Mouse (Mus musculus) neural tube, embryonic 11.5 days (tissue): Measurements from ENCODE around the gene Pgls. TPM values are rescaled to one million over a fixed set of nuclear protein-coding genes. Genes with fewer than 3 reads are reported as not detected.

Experiments
- ATAC-seq: fragments of 200-750 bp; cut with Nextera tagmentation; 2 replicates; pipeline ENCODE4 v1.8.0; 2017; ENCODE audit warnings: moderate number of reproducible peaks, mild to moderate bottlenecking, moderate TSS enrichment, moderate library complexity; ENCODE audit not compliant: insufficient read depth, low FRiP score, low TSS enrichment
- DNase-seq: peaks from one replicate; pipeline ENCODE4 v3.0.0-alpha.2; 2015; ENCODE audit warnings: low spot score
- H3K27ac ChIP-seq: fragments of 300-500 bp; sonication (generic); 2 replicates; pipeline ENCODE4 v1.5.1; 2014; ENCODE audit warnings: low read depth, mild to moderate bottlenecking, low read length
- H3K27me3 ChIP-seq: fragments of 300-500 bp; sonication (generic); 2 replicates; pipeline ENCODE4 v1.6.1; 2014; ENCODE audit warnings: mild to moderate bottlenecking, low read length, mixed read lengths; ENCODE audit not compliant: control insufficient read depth, insufficient read depth
- H3K36me3 ChIP-seq: fragments of 300-500 bp; sonication (generic); 2 replicates; pipeline ENCODE4 v1.6.1; 2014; ENCODE audit warnings: mild to moderate bottlenecking, low read length, moderate library complexity, mixed read lengths; ENCODE audit not compliant: control insufficient read depth, insufficient read depth
- H3K4me1 ChIP-seq: fragments of 300-500 bp; sonication (generic); 2 replicates; pipeline ENCODE4 v1.6.1; 2014; ENCODE audit warnings: low read length, mixed read lengths; ENCODE audit not compliant: control insufficient read depth, insufficient read depth
- H3K4me2 ChIP-seq: fragments of 300-500 bp; sonication (generic); 2 replicates; pipeline ENCODE4 v1.6.1; 2014; ENCODE audit warnings: low read depth, mild to moderate bottlenecking, moderate library complexity
- H3K4me3 ChIP-seq: fragments of 300-500 bp; sonication (generic); 2 replicates; pipeline ENCODE4 v1.5.1; 2014; ENCODE audit warnings: low read depth, low read length
- H3K9ac ChIP-seq: fragments of 300-500 bp; sonication (generic); 2 replicates; pipeline ENCODE4 v1.6.1; 2014; ENCODE audit warnings: mild to moderate bottlenecking, low read length
- H3K9me3 ChIP-seq: fragments of 300-500 bp; sonication (generic); 2 replicates; pipeline ENCODE4 v1.6.1; 2016; ENCODE audit warnings: low read length; ENCODE audit not compliant: control insufficient read depth
- WGBS: fragments of 180-500 bp; shearing (Covaris S2); extraction: QIAGEN DNeasy Blood & Tissue Kit; methylation state at CpG from one replicate; pipeline ENCODE4 v1.1.7; 2014; 5-methylcytosine and 5-hydroxymethylcytosine counted together
- polyA plus RNA-seq: library from polyadenylated mRNA; unstranded; fragments of >200 nt; fragmentation: Nextera tagmentation; extraction: Ambion mirVana; gene quantifications from 2 replicates; pipeline ENCODE4 v1.2.1, GENCODE M21; 2014

Pgls gene
- polyA plus RNA-seq, 1 experiment from 2014 or later = 212 TPM

DNA sequence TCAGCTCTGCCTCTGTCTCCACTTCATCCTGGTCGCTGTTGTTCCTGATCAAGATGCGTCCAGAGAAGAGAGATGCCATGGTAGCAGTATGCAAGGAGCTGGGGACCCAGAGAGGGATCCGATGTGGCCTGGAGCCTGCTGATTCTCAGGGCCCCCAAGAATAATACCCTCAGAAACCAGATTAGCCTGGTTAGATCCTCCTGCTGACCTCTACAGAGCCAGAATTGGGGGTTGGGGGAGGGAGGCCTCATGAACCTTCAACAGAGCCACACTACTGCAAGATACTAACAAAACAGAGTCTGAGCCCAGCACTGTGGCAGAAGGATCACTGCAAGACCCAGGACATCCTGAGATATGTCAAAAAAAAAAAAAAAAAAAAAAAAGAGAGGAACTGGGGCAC, 25.5 kb upstream of the Pgls start, which contains the start of gene Nxnl1:
Nxnl1 (minus strand) TSS at position 101 of the 400 bp plus-strand sequence.
- 77% methylated on average over 3 of the region's 3 CpGs for WGBS
- H3K4me1 ChIP-seq = peaks cover 9% of the 10 kb centered on the region; the same call in 1 of the 2 replicates
- H3K4me3 ChIP-seq = no peak within 1 kb of the TSS
- DNase-seq = no peak
- 0 out of 2 replicates have a peak, but pooled peaks cover 3% of the 10 kb centered on the region for H3K9me3 ChIP-seq
- peaks cover 29% of the 10 kb centered on the region for H3K27me3 ChIP-seq
- H3K9ac ChIP-seq = no peak within 1 kb of the TSS
- H3K27ac ChIP-seq = no peak within 1 kb of the TSS
- H3K4me2 ChIP-seq = no peak within 1 kb of the TSS
- H3K36me3 ChIP-seq = no peaks in the 10 kb centered on the region
- no peak for ATAC-seq

DNA sequence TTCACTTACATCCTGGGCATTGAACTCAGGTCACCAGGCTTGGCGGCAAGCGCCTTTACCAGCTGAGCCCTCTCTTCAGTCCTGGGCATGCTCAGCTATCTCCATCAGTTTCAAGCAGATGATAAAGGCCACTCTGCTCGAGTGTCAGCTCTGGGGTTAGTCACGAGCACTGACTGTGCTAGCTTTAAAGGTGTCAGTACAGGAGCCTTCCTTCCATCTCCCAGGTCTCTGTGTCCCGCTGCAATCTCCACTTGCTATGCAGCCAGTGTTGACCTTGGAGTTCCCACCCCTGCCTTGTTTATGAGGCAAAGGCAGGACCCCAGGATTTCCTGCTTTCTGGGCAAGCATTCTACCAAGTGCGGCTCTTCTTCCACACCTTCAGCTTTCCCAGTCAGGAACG, 24.4 kb upstream of the Pgls start:
- H3K4me1 ChIP-seq = peaks cover 9% of the 10 kb centered on the region; the same call in 1 of the 2 replicates
- H3K9me3 ChIP-seq = 0 out of 2 replicates have a peak, but pooled peaks cover 3% of the 10 kb centered on the region
- H3K27ac ChIP-seq = no peak overlapping the region
- H3K36me3 ChIP-seq = no peaks in the 10 kb centered on the region
- H3K4me3 ChIP-seq = no peak overlapping the region
- peaks cover 18% of the 10 kb centered on the region for H3K27me3 ChIP-seq
- H3K9ac ChIP-seq = no peak overlapping the region
- H3K4me2 ChIP-seq = no peak overlapping the region
- DNase-seq = no peak
- WGBS = 75% methylated on average over 7 of the region's 7 CpGs
- ATAC-seq = no peak

DNA sequence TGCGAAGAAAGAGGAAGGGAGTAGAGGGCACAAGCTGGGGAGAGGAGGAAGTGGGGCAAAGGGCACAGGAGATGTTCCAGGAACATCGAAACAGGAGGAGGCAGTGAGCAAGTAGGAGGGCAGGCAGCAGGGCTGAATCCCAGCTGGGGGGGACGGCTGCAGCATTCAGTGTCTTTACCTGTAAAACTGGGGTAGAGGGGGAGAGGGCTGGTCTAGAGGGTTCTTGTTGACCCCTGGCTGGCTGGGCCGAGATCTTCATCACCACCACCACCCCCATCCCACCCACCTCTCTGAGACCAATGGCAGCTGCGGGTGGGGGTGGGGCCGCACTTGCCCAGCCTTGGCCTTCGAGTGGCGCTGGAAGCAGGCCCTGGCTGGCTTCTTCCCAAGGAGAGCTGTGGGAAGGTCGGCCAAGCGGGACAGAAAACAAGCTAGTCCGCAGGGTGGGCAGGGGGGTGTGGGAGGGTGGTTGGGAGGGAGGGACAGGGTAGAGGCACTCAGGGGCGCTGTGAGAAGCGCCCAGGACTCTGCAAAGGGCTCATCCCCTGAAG, 23.5 kb upstream of the Pgls start, which contains the start of gene Slc27a1:
Slc27a1 (plus strand) TSS at position 496 of the 551 bp plus-strand sequence.
- Histone ChIP-seq H3K4me1 (peaks cover 9% of the 10 kb centered on the region; the same call in 1 of the 2 replicates), H3K27ac (no peak within 1 kb of the TSS), H3K36me3 (no peaks in the 10 kb centered on the region), H3K27me3 (peaks cover 9% of the 10 kb centered on the region), H3K9me3 (0 out of 2 replicates have a peak, but pooled peaks cover 3% of the 10 kb centered on the region), H3K4me3 (peak within 1 kb of the TSS; percentile 67), H3K9ac (peak within 1 kb of the TSS; percentile 51), H3K4me2 (peak within 1 kb of the TSS; percentile 87)
- DNase-seq (no peak), ATAC-seq (no peak)
- WGBS = 8% methylated on average over 13 of the region's 13 CpGs

DNA sequence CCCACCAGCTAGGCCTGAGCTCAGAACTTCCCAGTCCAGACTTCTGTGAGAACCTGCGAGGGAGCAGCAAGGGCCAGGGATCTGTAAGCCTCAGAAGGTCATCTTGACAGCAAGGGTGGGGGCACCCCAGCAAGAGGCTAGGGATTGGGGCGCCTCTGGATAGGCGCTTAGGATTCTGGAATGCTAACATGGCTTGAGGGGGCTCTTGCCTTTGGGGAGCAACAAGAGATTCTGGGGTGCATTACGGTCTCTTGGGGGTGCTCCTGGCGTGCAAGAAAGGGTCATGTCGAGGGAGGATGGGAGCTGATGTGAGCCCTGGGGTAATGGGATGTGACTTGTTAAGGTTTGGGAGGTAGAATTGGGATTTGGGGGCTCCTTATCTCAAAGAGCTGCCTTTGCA, 23.0 kb upstream of the Pgls start:
- H3K4me1 ChIP-seq = peaks cover 9% of the 10 kb centered on the region; the same call in 1 of the 2 replicates
- WGBS = 27% methylated on average over 6 of the region's 6 CpGs
- DNase-seq (no peak), ATAC-seq (no peak)
- H3K36me3 ChIP-seq = no peaks in the 10 kb centered on the region
- peak overlapping the region; percentile 67 for H3K4me3 ChIP-seq
- H3K27me3 ChIP-seq = peaks cover 9% of the 10 kb centered on the region
- no peak overlapping the region for H3K27ac ChIP-seq
- H3K9ac ChIP-seq = no peak overlapping the region; the same call in 1 of the 2 replicates
- H3K4me2 ChIP-seq = peak overlapping the region; percentile 87
- H3K9me3 ChIP-seq = 0 out of 2 replicates have a peak, but pooled peaks cover 3% of the 10 kb centered on the region

DNA sequence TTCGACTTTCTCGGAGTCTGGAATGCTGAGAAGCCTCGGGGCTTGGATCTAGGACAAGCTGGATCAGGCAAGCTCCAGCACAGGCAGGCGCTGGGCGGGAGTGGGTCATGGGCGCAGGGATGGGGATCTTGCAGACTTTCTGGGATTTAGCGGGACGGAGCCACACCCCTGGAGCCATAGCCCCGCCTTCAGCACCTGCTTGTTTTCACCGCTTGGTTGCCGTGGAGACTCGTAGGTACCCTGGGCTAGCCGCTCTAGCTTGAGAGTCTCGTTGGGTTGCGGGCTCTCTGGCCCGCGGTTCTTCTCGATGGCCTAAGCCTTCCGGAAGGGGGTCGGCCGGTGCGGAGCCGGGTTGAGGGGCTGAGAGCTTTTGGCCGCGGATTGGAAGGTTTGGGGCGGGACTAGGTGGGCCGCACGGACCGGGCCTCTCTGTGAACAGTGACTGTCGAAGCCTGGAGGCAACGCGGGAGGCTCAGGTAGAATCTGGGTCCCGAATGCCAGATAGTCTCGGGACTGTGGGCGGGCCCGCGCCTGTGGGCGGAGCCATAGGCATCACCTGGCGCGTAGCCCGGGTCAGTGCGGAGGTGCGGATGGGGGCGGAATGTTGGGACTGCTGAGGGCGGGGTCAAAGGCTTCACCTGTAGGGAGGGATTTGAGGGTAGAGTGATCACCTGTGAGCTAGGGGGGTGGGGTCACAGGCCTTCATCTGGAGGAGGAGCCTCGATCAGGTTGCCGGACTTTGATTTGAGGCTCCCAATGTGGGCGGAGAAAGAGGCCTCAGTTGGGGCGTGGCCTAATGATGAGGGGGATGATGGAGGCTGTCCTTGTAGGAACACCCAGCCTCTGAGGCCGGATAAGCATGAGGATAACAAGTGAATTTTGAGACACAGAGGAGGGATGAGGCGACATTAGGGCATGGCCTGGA, 22.3 kb upstream of the Pgls start:
- Histone ChIP-seq H3K9ac (peak overlapping the region; percentile 51), H3K27me3 (peaks cover 9% of the 10 kb centered on the region), H3K4me2 (peak overlapping the region; percentile 87), H3K4me1 (peaks cover 9% of the 10 kb centered on the region; the same call in 1 of the 2 replicates), H3K36me3 (no peaks in the 10 kb centered on the region), H3K9me3 (no peaks in the 10 kb centered on the region), H3K4me3 (peak overlapping the region; percentile 67), H3K27ac (0 out of 2 replicates have a peak overlapping the region, but pooled peaks have one; percentile 14)
- WGBS = under 1% methylated on average over 51 of the region's 51 CpGs
- ATAC-seq = peak; percentile 87
- peak; percentile 90 for DNase-seq

DNA sequence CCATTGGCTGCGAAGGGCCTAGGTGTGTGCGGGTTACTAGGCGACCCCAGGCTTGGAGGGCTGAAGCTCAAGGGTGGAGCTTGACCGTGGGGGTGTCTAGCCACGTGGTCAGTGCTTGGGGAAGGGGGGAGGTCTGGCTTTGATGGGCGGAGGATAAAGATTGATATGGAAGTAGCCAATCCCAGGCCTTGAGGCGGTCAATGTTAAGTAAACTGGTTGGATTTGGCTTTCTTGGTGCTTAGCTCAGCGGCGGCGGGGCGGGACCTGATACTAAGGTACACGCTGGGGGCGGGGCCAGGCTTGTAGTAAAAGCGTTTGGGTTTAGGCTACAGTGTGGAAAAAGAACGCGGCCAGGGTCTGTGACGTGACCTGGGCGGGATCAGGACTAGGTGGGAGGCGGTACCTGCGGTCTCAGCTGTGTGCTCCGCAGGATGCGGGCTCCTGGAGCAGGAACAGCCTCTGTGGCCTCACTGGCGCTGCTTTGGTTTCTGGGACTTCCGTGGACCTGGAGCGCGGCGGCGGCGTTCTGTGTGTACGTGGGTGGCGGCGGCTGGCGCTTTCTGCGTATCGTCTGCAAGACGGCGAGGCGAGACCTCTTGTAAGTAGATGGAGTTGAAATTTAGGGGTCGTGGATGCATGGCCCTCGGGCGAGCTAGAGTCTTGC, 21.6 kb upstream of the Pgls start:
- Histone ChIP-seq H3K27ac (0 out of 2 replicates have a peak overlapping the region, but pooled peaks have one; percentile 14), H3K36me3 (no peaks in the 10 kb centered on the region), H3K9me3 (no peaks in the 10 kb centered on the region), H3K4me1 (peaks cover 9% of the 10 kb centered on the region; the same call in 1 of the 2 replicates), H3K27me3 (peaks cover 9% of the 10 kb centered on the region), H3K4me2 (peak overlapping the region; percentile 87), H3K4me3 (peak overlapping the region; percentile 67), H3K9ac (peak overlapping the region; percentile 51)
- DNase-seq (peak; percentile 85), ATAC-seq (peak; percentile 84)
- WGBS = under 1% methylated on average over 41 of the region's 41 CpGs

DNA sequence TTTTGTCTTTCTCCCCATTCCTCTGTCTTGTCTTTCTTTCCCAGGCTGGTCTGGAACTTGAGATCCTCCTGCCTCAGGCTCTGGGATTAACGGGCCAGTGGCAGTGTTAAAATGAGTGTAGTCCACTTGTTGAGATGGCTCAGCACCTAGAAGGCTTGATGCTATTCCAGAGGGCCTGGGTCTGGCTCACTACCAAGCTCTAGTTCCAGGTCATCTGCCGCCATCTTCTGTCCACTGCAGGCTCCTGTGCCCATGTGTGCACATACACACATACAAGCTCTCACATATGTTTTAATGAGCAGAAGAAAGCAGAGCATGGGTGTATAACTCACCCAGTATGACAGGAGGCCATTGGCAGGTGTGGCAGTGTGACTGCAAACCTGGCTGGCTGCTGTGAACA, 19.9 kb upstream of the Pgls start:
- peaks cover 9% of the 10 kb centered on the region; the same call in 1 of the 2 replicates for H3K4me1 ChIP-seq
- 88% methylated on average over 2 of the region's 2 CpGs for WGBS
- H3K4me2 ChIP-seq = no peak overlapping the region
- no peaks in the 10 kb centered on the region for H3K9me3 ChIP-seq
- ATAC-seq = no peak
- H3K9ac ChIP-seq = no peak overlapping the region
- H3K36me3 ChIP-seq = no peaks in the 10 kb centered on the region
- H3K27me3 ChIP-seq = peaks cover 9% of the 10 kb centered on the region
- no peak overlapping the region for H3K27ac ChIP-seq
- DNase-seq = no peak
- no peak overlapping the region for H3K4me3 ChIP-seq
